Mouse (Mus musculus) mature B cell (primary cell): ENCODE measurements around the gene Slc35e3.

Experiments
- in situ Hi-C: fragments of 300-500 bp; cut with MboI; formaldehyde crosslinking; loops from 2 replicates; pipeline ENCODE4 v1.14.3; 2019

Gene Slc35e3

GRCm38 (mm10) chr10:117684298-117685170, 61.6 kb downstream of the Slc35e3 start:
- in situ Hi-C loops = no loop called here

DNA sequence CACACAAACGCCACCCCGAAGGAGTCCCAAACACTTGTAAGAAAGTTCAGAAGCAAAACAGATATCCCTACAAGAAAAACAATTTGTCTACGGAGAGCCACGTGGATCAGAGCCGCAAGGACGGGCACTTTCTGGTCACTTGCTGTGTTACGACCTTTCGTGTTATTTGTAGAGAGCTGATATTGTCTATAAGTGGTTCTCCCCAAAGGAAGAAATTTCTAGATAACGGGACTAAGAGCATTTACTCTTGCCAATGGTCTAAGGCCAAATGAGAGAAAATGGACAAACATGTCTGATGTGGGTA, 62.5 kb downstream of the Slc35e3 start:
- in situ Hi-C loops = no loop called here
